Mouse (Mus musculus): Measurements from ENCODE around the gene Celf2. TPM values are rescaled to one million over a fixed set of nuclear protein-coding genes. Genes with fewer than 3 reads are reported as not detected.

The Celf2 gene
- polyA plus RNA-seq, 1 experiment from 2014 or later: 191 TPM

DNA sequence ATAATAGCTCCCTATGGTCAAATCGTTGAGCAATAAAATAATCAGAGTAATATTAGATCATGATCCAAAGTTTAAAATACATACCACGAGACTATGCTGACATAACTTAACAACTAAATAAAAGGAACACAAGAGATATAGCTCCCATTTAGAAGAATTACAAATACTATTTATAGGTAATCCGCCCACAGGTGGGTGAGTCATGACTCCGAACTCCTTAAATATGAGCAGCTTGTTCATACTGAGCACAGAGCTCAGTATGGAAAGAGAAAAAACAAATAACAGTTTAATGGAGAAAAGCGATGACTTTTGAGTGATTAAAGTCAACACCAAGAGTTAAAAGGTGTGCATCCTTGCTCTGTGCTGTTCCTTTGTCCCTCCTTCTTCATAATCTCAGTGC, 458.3 kb downstream of the Celf2 start:
- DNase-seq (no peak), ATAC-seq (ENCODE audit: low FRiP score, low TSS enrichment) (no peak)
- Histone ChIP-seq H3K9ac (replicated peaks; ENCODE audit: low read length) (no peak overlapping the region), H3K27ac (replicated peaks; ENCODE audit: low read depth, low read length) (no peak overlapping the region), H3K4me1 (ENCODE audit: control insufficient read depth, insufficient read depth, low read length) (peaks cover 2% of the 10 kb centered on the region; the same call in 1 of the 2 replicates), H3K27me3 (ENCODE audit: control insufficient read depth, insufficient read depth, low read length) (no peaks in the 10 kb centered on the region), H3K4me2 (ENCODE audit: low read length) (no peak overlapping the region), H3K9me3 (ENCODE audit: control insufficient read depth, low read length) (peaks cover 6% of the 10 kb centered on the region; the same call in 1 of the 2 replicates), H3K36me3 (ENCODE audit: control insufficient read depth, insufficient read depth, low read length) (no peaks in the 10 kb centered on the region), H3K4me3 (replicated peaks; ENCODE audit: low read depth, low read length) (no peak overlapping the region)
- WGBS: 96% methylated on average over 5 of the region's 5 CpGs

DNA sequence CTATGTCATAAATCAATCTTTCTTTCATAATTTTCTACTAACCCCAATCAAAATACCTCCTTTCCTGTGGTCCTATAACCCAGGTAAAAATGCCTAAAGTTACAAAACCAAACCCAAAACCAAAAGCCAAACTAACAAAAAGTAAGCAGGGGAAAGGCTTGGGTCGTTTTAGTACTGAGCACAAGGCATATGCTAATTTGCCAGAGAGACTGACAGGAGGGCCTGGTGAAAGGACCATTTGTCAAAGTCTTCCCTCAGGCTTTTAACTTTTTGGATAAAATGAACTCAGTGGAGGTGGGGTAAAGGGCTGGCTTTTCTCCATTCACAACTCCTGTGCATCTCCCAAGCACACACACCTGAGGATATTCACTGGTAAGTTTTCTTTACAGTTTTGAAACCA, 463.2 kb downstream of the Celf2 start:
- H3K4me1 ChIP-seq (ENCODE audit: control insufficient read depth, insufficient read depth, low read length): peaks cover 3% of the 10 kb centered on the region; the same call in 1 of the 2 replicates
- no peak for ATAC-seq (ENCODE audit: low FRiP score, low TSS enrichment)
- H3K9ac ChIP-seq (replicated peaks; ENCODE audit: low read length): no peak overlapping the region
- no peak overlapping the region for H3K27ac ChIP-seq (replicated peaks; ENCODE audit: low read depth, low read length)
- DNase-seq: no peak
- no peaks in the 10 kb centered on the region for H3K27me3 ChIP-seq (ENCODE audit: control insufficient read depth, insufficient read depth, low read length)
- H3K36me3 ChIP-seq (ENCODE audit: control insufficient read depth, insufficient read depth, low read length): no peaks in the 10 kb centered on the region
- H3K4me3 ChIP-seq (replicated peaks; ENCODE audit: low read depth, low read length): no peak overlapping the region
- 7% methylated on average over 1 of the region's 1 CpGs for WGBS
- peaks cover 6% of the 10 kb centered on the region; the same call in 1 of the 2 replicates for H3K9me3 ChIP-seq (ENCODE audit: control insufficient read depth, low read length)
- H3K4me2 ChIP-seq (ENCODE audit: low read length): no peak overlapping the region

DNA sequence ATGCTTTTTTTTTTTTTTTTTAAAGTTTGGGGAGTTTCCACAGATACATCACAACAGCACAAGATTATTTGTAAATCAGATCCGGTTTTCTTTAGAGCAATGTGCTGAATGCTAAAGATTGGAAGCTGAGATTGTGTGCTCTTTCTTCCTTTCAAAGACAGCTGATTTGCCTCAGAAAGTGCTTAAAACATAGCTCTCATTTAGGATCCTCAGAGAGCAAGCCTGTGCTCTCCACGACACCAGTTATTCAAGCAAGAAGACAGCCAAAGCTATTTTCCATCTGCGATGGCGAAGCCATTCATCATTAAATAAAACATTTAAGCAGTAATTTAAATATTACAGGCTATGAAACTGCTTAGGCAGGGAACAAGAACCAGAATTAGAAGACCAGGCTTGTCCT, 463.8 kb downstream of the Celf2 start:
- Histone ChIP-seq H3K9me3 (ENCODE audit: control insufficient read depth, low read length) (peaks cover 6% of the 10 kb centered on the region; the same call in 1 of the 2 replicates), H3K27ac (replicated peaks; ENCODE audit: low read depth, low read length) (no peak overlapping the region; the same call in 1 of the 2 replicates), H3K4me2 (ENCODE audit: low read length) (no peak overlapping the region), H3K36me3 (ENCODE audit: control insufficient read depth, insufficient read depth, low read length) (no peaks in the 10 kb centered on the region), H3K4me3 (replicated peaks; ENCODE audit: low read depth, low read length) (no peak overlapping the region), H3K4me1 (ENCODE audit: control insufficient read depth, insufficient read depth, low read length) (peaks cover 3% of the 10 kb centered on the region; the same call in 1 of the 2 replicates), H3K27me3 (ENCODE audit: control insufficient read depth, insufficient read depth, low read length) (no peaks in the 10 kb centered on the region), H3K9ac (replicated peaks; ENCODE audit: low read length) (no peak overlapping the region)
- 40% methylated on average over 4 of the region's 4 CpGs for WGBS
- DNase-seq (no peak), ATAC-seq (ENCODE audit: low FRiP score, low TSS enrichment) (no peak)

DNA sequence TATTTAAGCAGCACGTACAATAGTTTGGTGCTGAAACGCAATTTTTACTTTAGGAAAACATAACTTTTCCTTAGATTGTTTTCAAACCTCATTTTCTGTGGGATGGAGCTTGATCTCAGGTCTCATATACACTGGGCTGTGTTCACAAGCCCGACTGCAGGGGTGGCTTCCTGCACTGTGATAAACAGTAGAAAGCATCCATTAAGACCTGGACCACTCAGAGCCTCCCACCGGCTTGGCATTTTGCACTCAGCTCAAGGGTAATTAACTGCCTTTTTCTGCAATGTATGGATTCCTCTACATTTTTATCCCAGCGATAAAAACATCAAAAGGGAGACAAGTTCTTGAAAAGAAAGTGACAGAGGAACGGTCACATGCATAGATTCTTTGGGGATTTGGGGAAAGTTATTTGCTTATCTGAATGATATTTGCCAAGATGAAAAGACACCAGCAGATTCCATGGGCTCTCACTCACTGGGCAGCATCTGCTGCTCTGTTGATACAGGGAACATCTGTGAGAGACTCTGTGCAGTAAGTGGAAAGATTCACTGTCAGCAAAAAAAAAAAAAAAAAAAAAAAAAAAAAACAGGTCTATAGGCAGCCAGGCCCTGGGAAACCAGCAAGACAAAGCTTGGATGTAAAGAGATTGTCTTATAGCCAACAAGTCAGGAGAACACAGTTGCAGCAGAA, 465.4 kb downstream of the Celf2 start:
- no peak for ATAC-seq (ENCODE audit: low FRiP score, low TSS enrichment)

DNA sequence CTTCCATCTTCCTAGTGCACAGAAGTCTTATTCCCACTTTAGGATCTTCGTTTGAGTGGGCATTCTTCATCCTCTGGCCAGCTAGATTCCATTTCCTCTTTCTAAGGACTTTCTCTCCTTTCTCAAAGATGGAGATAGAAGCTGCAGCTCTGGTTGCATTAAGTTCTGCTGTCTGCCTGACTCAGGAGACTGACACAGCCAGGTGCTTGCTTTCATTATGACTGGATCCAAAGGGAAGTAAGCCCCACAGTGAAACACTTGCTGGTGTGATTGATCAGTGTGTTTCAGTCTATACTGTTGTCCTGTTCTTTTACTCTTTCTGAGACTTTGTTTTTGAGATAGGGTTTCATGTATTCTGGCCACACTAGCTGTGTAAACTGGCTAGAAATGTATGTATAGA, 468.4 kb downstream of the Celf2 start:
- no peak overlapping the region for H3K9ac ChIP-seq (replicated peaks; ENCODE audit: low read length)
- DNase-seq: no peak
- no peaks in the 10 kb centered on the region for H3K9me3 ChIP-seq (ENCODE audit: control insufficient read depth, low read length)
- 60% methylated on average over 1 of the region's 1 CpGs for WGBS
- no peak overlapping the region for H3K4me3 ChIP-seq (replicated peaks; ENCODE audit: low read depth, low read length)
- no peaks in the 10 kb centered on the region for H3K4me1 ChIP-seq (ENCODE audit: control insufficient read depth, insufficient read depth, low read length)
- ATAC-seq (ENCODE audit: low FRiP score, low TSS enrichment): no peak
- no peak overlapping the region for H3K27ac ChIP-seq (replicated peaks; ENCODE audit: low read depth, low read length)
- no peaks in the 10 kb centered on the region for H3K36me3 ChIP-seq (ENCODE audit: control insufficient read depth, insufficient read depth, low read length)
- H3K4me2 ChIP-seq (ENCODE audit: low read length): no peak overlapping the region
- H3K27me3 ChIP-seq (ENCODE audit: control insufficient read depth, insufficient read depth, low read length): no peaks in the 10 kb centered on the region

More for the DNA sequence above, 465.4 kb downstream of the Celf2 start:
- Histone ChIP-seq H3K27ac (replicated peaks; ENCODE audit: low read depth, low read length) (no peak overlapping the region), H3K4me2 (ENCODE audit: low read length) (no peak overlapping the region), H3K9me3 (ENCODE audit: control insufficient read depth, low read length) (peaks cover 6% of the 10 kb centered on the region; the same call in 1 of the 2 replicates), H3K4me3 (replicated peaks; ENCODE audit: low read depth, low read length) (no peak overlapping the region), H3K36me3 (ENCODE audit: control insufficient read depth, insufficient read depth, low read length) (no peaks in the 10 kb centered on the region), H3K9ac (replicated peaks; ENCODE audit: low read length) (no peak overlapping the region), H3K27me3 (ENCODE audit: control insufficient read depth, insufficient read depth, low read length) (no peaks in the 10 kb centered on the region), H3K4me1 (ENCODE audit: control insufficient read depth, insufficient read depth, low read length) (peaks cover 3% of the 10 kb centered on the region; the same call in 1 of the 2 replicates)
- 58% methylated on average over 6 of the region's 6 CpGs for WGBS
- no peak for DNase-seq

GRCm38 (mm10) chr2:7038991-7039390, 470.4 kb downstream of the Celf2 start:
- DNase-seq: no peak

GRCm38 (mm10) chr2:7031389-7031788, 478.0 kb downstream of the Celf2 start:
- no peak for DNase-seq
- H3K4me2 ChIP-seq (ENCODE audit: low read length): no peak overlapping the region
- H3K27ac ChIP-seq (replicated peaks; ENCODE audit: low read depth, low read length): no peak overlapping the region
- H3K27me3 ChIP-seq (ENCODE audit: control insufficient read depth, insufficient read depth, low read length): no peaks in the 10 kb centered on the region
- no peak overlapping the region for H3K9ac ChIP-seq (replicated peaks; ENCODE audit: low read length)
- H3K4me3 ChIP-seq (replicated peaks; ENCODE audit: low read depth, low read length): no peak overlapping the region
- no peaks in the 10 kb centered on the region for H3K36me3 ChIP-seq (ENCODE audit: control insufficient read depth, insufficient read depth, low read length)
- no peaks in the 10 kb centered on the region for H3K9me3 ChIP-seq (ENCODE audit: control insufficient read depth, low read length)
- ATAC-seq (ENCODE audit: low FRiP score, low TSS enrichment): no peak
- WGBS: 94% methylated on average over 1 of the region's 1 CpGs
- peaks cover 3% of the 10 kb centered on the region; the same call in 1 of the 2 replicates for H3K4me1 ChIP-seq (ENCODE audit: control insufficient read depth, insufficient read depth, low read length)

More at GRCm38 (mm10) chr2:7038991-7039390, 470.4 kb downstream of the Celf2 start:
- Histone ChIP-seq H3K36me3 (ENCODE audit: control insufficient read depth, insufficient read depth, low read length) (no peaks in the 10 kb centered on the region), H3K4me2 (ENCODE audit: low read length) (no peak overlapping the region), H3K27ac (replicated peaks; ENCODE audit: low read depth, low read length) (no peak overlapping the region), H3K9ac (replicated peaks; ENCODE audit: low read length) (no peak overlapping the region), H3K9me3 (ENCODE audit: control insufficient read depth, low read length) (no peaks in the 10 kb centered on the region), H3K4me1 (ENCODE audit: control insufficient read depth, insufficient read depth, low read length) (no peaks in the 10 kb centered on the region), H3K27me3 (ENCODE audit: control insufficient read depth, insufficient read depth, low read length) (no peaks in the 10 kb centered on the region), H3K4me3 (replicated peaks; ENCODE audit: low read depth, low read length) (no peak overlapping the region)
- no peak for ATAC-seq (ENCODE audit: low FRiP score, low TSS enrichment)
- WGBS: 90% methylated on average over 4 of the region's 4 CpGs

- ATAC-seq (ENCODE audit: low FRiP score, low TSS enrichment) (no peak), DNase-seq (no peak)
- H3K4me3 ChIP-seq (replicated peaks; ENCODE audit: low read depth, low read length): no peak overlapping the region
- 80% methylated on average over 1 of the region's 1 CpGs for WGBS
- no peaks in the 10 kb centered on the region for H3K36me3 ChIP-seq (ENCODE audit: control insufficient read depth, insufficient read depth, low read length)
- H3K27ac ChIP-seq (replicated peaks; ENCODE audit: low read depth, low read length): no peak overlapping the region
- H3K9ac ChIP-seq (replicated peaks; ENCODE audit: low read length): no peak overlapping the region
- no peaks in the 10 kb centered on the region for H3K4me1 ChIP-seq (ENCODE audit: control insufficient read depth, insufficient read depth, low read length)
- no peak overlapping the region for H3K4me2 ChIP-seq (ENCODE audit: low read length)
- H3K27me3 ChIP-seq (ENCODE audit: control insufficient read depth, insufficient read depth, low read length): no peaks in the 10 kb centered on the region
- H3K9me3 ChIP-seq (ENCODE audit: control insufficient read depth, low read length): no peaks in the 10 kb centered on the region
Measured at GRCm38 (mm10) chr2:7026737-7027136, 482.6 kb downstream of the Celf2 start.

DNA sequence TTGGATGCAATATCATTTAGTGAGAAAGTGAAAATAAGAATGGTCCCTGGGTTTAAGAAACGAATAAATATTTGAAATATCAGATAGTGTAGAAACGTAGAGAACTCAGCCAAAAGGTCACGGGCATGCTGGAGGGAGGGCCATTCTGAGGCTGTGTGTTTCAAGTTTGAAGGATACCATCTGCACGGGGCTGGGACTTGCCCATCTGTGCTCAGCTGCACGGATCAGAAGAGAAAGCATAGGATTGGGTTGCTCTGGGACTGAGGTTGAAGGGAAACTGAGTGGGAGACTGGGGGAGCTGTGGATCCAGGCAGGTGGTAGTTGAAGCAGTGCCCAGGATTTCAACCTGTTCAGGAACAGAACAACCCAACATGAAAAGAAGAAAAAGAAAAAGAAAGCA, 483.8 kb downstream of the Celf2 start:
- Histone ChIP-seq H3K4me1 (ENCODE audit: control insufficient read depth, insufficient read depth, low read length) (no peaks in the 10 kb centered on the region), H3K9ac (replicated peaks; ENCODE audit: low read length) (no peak overlapping the region), H3K27ac (replicated peaks; ENCODE audit: low read depth, low read length) (no peak overlapping the region), H3K36me3 (ENCODE audit: control insufficient read depth, insufficient read depth, low read length) (no peaks in the 10 kb centered on the region), H3K4me2 (ENCODE audit: low read length) (no peak overlapping the region), H3K9me3 (ENCODE audit: control insufficient read depth, low read length) (no peaks in the 10 kb centered on the region), H3K27me3 (ENCODE audit: control insufficient read depth, insufficient read depth, low read length) (no peaks in the 10 kb centered on the region), H3K4me3 (replicated peaks; ENCODE audit: low read depth, low read length) (no peak overlapping the region)
- DNase-seq: no peak
- WGBS: 70% methylated on average over 5 of the region's 5 CpGs
- ATAC-seq (ENCODE audit: low FRiP score, low TSS enrichment): no peak
